Mouse (Mus musculus): ENCODE results near the gene Mip. TPM values are rescaled to one million over a fixed set of nuclear protein-coding genes. Genes with fewer than 3 reads are reported as not detected.

Mip gene
- polyA plus RNA-seq (2011; ENCODE audit: insufficient read depth, insufficient read length, low replicate concordance, missing spikeins) = not detected in 2 replicates

- Histone ChIP-seq H3K4me3 (replicated peaks; ENCODE audit: control insufficient read depth, low read depth, low read length) (no peak within 1 kb of the TSS), H3K4me1 (ENCODE audit: control insufficient read depth, insufficient read depth, low read length) (no peaks in the 10 kb centered on the region; the same call in 1 of the 2 replicates), H3K27ac (ENCODE audit: control insufficient read depth, insufficient read depth, low read depth, low read length, poor library complexity) (no peak within 1 kb of the TSS)
- TF ChIP-seq POLR2A (IDR thresholded peaks at IDR 0.05; ENCODE audit: borderline replicate concordance, control insufficient read depth, low read depth, low read length) = no peak
- 78% methylated on average over 4 of the region's 4 CpGs for WGBS
Observed at GRCm38 (mm10) chr10:128225538-128225937, at the start of gene Mip. Gene Mip, plus strand, starts transcription at chr10:128225838.

- TF ChIP-seq CTCF (IDR thresholded peaks at IDR 0.05; ENCODE audit: control insufficient read depth, insufficient read depth, low read length) (no peak), POLR2A (IDR thresholded peaks at IDR 0.05; ENCODE audit: borderline replicate concordance, control insufficient read depth, low read depth, low read length) (no peak)
- WGBS = under 1% methylated on average over 17 of the region's 17 CpGs
Observed at GRCm38 (mm10) chr10:128175996-128176755, 49.5 kb upstream of the Mip start.

DNA sequence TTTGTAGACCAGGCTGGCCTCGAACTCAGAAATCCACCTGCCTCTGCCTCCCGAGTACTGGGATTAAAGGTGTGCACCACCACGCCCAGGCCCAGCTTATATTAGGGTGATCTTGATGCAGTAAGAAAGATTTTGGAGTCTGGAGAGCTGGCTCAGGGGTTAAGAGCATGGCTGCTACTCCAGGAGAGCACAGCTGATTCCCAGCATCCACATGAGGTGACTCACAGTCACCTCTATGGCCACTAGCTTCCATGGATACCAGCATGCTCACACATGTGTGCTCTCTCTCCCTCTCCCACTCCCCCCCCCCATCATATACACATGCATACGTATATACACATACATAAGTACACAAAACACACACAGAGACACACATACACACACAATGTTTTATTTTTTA lies 48.3 kb upstream of the Mip start:
- WGBS = 83% methylated on average over 4 of the region's 4 CpGs
- TF ChIP-seq CTCF (IDR thresholded peaks at IDR 0.05; ENCODE audit: control insufficient read depth, insufficient read depth, low read length) (no peak), POLR2A (IDR thresholded peaks at IDR 0.05; ENCODE audit: borderline replicate concordance, control insufficient read depth, low read depth, low read length) (no peak)
- Histone ChIP-seq H3K4me3 (replicated peaks; ENCODE audit: control insufficient read depth, low read depth, low read length) (no peak overlapping the region), H3K27ac (ENCODE audit: control insufficient read depth, insufficient read depth, low read depth, low read length, poor library complexity) (no peak overlapping the region), H3K4me1 (ENCODE audit: control insufficient read depth, insufficient read depth, low read length) (peaks cover 1% of the 10 kb centered on the region)

More at GRCm38 (mm10) chr10:128175996-128176755, 49.5 kb upstream of the Mip start:
- peak overlapping the region; percentile 86 for H3K4me3 ChIP-seq (replicated peaks; ENCODE audit: control insufficient read depth, low read depth, low read length)
- no peak overlapping the region for H3K27ac ChIP-seq (ENCODE audit: control insufficient read depth, insufficient read depth, low read depth, low read length, poor library complexity)
- peaks cover 1% of the 10 kb centered on the region for H3K4me1 ChIP-seq (ENCODE audit: control insufficient read depth, insufficient read depth, low read length)

DNA sequence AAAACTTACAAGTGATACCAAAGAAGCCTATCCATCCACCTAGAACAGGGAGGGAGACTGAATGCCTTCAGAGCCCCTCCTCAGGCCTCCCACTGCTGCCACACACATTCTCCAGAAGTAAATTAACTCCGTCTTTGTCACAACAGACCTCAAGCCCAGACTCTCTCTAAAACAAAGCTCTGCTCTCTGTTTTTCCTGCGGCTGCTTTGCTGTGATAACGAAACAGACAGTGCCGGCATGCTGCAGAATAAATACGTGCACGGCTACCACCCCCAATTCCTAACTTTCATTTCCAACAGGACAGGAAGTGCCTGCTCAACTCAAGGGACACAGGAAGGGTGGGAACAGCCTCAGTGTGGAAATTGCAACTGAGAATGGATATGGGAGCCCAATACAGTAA lies 45.6 kb upstream of the Mip start, which contains the start of gene Rbms2:
Rbms2 (minus strand) TSS at position 309 of the 400 bp plus-strand sequence.
- TF ChIP-seq CTCF (IDR thresholded peaks at IDR 0.05; ENCODE audit: control insufficient read depth, insufficient read depth, low read length) (no peak), POLR2A (IDR thresholded peaks at IDR 0.05; ENCODE audit: borderline replicate concordance, control insufficient read depth, low read depth, low read length) (no peak)
- WGBS = 25% methylated on average over 6 of the region's 6 CpGs
- Histone ChIP-seq H3K4me3 (replicated peaks; ENCODE audit: control insufficient read depth, low read depth, low read length) (peak within 1 kb of the TSS; percentile 20), H3K27ac (ENCODE audit: control insufficient read depth, insufficient read depth, low read depth, low read length, poor library complexity) (no peak within 1 kb of the TSS), H3K4me1 (ENCODE audit: control insufficient read depth, insufficient read depth, low read length) (peaks cover 1% of the 10 kb centered on the region; the same call in 1 of the 2 replicates)

GRCm38 (mm10) chr10:128184296-128184695 lies 41.3 kb upstream of the Mip start:
- TF ChIP-seq CTCF (IDR thresholded peaks at IDR 0.05; ENCODE audit: control insufficient read depth, insufficient read depth, low read length) (no peak), POLR2A (IDR thresholded peaks at IDR 0.05; ENCODE audit: borderline replicate concordance, control insufficient read depth, low read depth, low read length) (no peak)
- H3K4me1 ChIP-seq (ENCODE audit: control insufficient read depth, insufficient read depth, low read length) = peaks cover 1% of the 10 kb centered on the region
- H3K27ac ChIP-seq (ENCODE audit: control insufficient read depth, insufficient read depth, low read depth, low read length, poor library complexity) = no peak overlapping the region
- no peak overlapping the region for H3K4me3 ChIP-seq (replicated peaks; ENCODE audit: control insufficient read depth, low read depth, low read length)
- WGBS = 89% methylated on average over 2 of the region's 2 CpGs

GRCm38 (mm10) chr10:128185277-128185940 lies 40.2 kb upstream of the Mip start:
- Histone ChIP-seq H3K4me1 (ENCODE audit: control insufficient read depth, insufficient read depth, low read length) (no peaks in the 10 kb centered on the region; the same call in 1 of the 2 replicates), H3K27ac (ENCODE audit: control insufficient read depth, insufficient read depth, low read depth, low read length, poor library complexity) (no peak overlapping the region), H3K4me3 (replicated peaks; ENCODE audit: control insufficient read depth, low read depth, low read length) (no peak overlapping the region)
- TF ChIP-seq POLR2A (IDR thresholded peaks at IDR 0.05; ENCODE audit: borderline replicate concordance, control insufficient read depth, low read depth, low read length) (no peak), CTCF (IDR thresholded peaks at IDR 0.05; ENCODE audit: control insufficient read depth, insufficient read depth, low read length) (no peak)
- 75% methylated on average over 6 of the region's 6 CpGs for WGBS

- H3K27ac ChIP-seq (ENCODE audit: control insufficient read depth, insufficient read depth, low read depth, low read length, poor library complexity) = no peak overlapping the region
- no peaks in the 10 kb centered on the region; the same call in 1 of the 2 replicates for H3K4me1 ChIP-seq (ENCODE audit: control insufficient read depth, insufficient read depth, low read length)
- H3K4me3 ChIP-seq (replicated peaks; ENCODE audit: control insufficient read depth, low read depth, low read length) = no peak overlapping the region
- WGBS = 63% methylated on average over 2 of the region's 2 CpGs
- no peak for TF ChIP-seq POLR2A (IDR thresholded peaks at IDR 0.05; ENCODE audit: borderline replicate concordance, control insufficient read depth, low read depth, low read length)
- TF ChIP-seq CTCF (IDR thresholded peaks at IDR 0.05; ENCODE audit: control insufficient read depth, insufficient read depth, low read length) = peak; percentile 92
Observed at GRCm38 (mm10) chr10:128185959-128186358, 39.7 kb upstream of the Mip start.

- 64% methylated on average over 5 of the region's 5 CpGs for WGBS
- Histone ChIP-seq H3K27ac (ENCODE audit: control insufficient read depth, insufficient read depth, low read depth, low read length, poor library complexity) (no peak overlapping the region), H3K4me3 (replicated peaks; ENCODE audit: control insufficient read depth, low read depth, low read length) (no peak overlapping the region), H3K4me1 (ENCODE audit: control insufficient read depth, insufficient read depth, low read length) (no peaks in the 10 kb centered on the region; the same call in 1 of the 2 replicates)
- TF ChIP-seq POLR2A (IDR thresholded peaks at IDR 0.05; ENCODE audit: borderline replicate concordance, control insufficient read depth, low read depth, low read length) = no peak
- no peak for TF ChIP-seq CTCF (IDR thresholded peaks at IDR 0.05; ENCODE audit: control insufficient read depth, insufficient read depth, low read length)
Observed at GRCm38 (mm10) chr10:128187181-128187605, 38.4 kb upstream of the Mip start.

All from bone marrow, adult 2 months (tissue).